Mouse (Mus musculus): ENCODE data around the gene Rai14.
"Not testable (repeated sequence)": the region's sequence is repeated elsewhere in the genome, so short reads cannot be mapped to it uniquely, and the experiment has no call there.

The Rai14 gene

DNA sequence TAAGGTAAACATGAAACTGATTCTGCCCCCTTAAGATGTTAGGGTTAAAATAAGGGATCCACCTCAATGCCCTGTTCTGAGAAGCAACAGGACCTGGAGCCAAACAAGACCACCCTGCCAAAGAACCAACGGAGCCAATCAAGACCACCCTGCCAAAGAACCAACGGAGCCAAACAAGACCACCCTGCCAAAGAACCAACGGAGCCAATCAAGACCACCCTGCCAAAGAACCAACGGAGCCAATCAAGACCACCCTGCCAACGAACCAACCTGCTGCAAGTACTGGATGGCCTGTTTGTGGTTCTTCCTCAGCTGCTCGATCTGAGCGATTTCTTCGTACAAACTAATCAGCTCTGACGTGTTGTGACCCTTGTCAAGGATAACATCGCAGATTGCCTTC is 181.1 kb downstream of the Rai14 start:
- not testable (repeated sequence) for DNase-seq (ENCODE audit: low spot score in 2 of 2)

DNA sequence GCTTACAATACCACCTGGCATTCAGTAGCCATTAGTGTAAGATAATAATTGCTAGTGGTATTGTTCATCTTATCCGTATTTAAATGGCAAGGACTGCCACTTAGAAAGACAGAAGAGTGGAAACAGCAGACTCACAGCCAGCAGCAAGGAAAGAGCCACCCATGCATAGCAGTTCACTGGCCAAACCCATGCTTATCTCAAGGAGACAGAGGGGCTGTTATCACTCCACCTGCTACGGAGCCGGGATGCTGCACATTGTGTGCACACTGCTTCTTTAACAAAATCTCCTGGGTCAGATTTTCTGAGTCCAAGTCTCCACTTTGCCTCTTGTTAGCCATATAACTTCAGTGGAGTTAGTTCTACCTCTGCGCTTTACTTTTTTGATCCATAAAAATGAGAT is 183.1 kb downstream of the Rai14 start:
- DNase-seq (ENCODE audit: low spot score in 2 of 2) = no peak

DNA sequence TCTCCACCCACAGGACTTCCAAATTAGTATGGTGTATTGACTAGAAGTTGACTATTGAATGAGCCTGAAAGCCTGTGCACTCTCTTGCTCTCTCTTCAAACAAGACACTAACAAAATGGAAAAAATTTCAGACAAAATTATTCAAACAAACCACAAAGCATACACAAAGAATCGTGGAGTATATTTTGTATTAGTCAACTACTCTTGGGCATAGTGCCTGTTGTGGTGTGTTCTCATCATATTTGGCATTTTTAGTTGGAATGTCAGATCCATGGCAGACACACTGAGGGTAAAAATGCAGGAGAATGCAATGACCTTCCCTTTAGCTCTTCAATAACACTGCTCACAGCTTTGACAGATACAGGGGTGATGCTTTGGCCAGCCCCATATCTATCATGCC is 188.5 kb downstream of the Rai14 start:
- DNase-seq (ENCODE audit: low spot score in 2 of 2) = no peak
